Mouse (Mus musculus): ENCODE data around the gene Tor4a. TPM values are rescaled to one million over a fixed set of nuclear protein-coding genes. Genes with fewer than 3 reads are reported as not detected.

The Tor4a gene
- polyA plus RNA-seq, 1 experiment from 2014 or later = 13.8 TPM

GRCm38 (mm10) chr2:25197191-25197590 lies 505 bp upstream of the Tor4a start:
- Histone ChIP-seq H3K36me3 (ENCODE audit: insufficient read depth, low read length) (peaks cover 28% of the 10 kb centered on the region), H3K4me3 (ENCODE audit: low read depth, low read length) (peak overlapping the region; percentile 36; the same call in 1 of the 2 replicates), H3K4me1 (ENCODE audit: insufficient read depth, low read depth, low read length) (peaks cover 18% of the 10 kb centered on the region), H3K27me3 (replicated peaks; ENCODE audit: insufficient read depth, low read length) (no peaks in the 10 kb centered on the region), H3K9me3 (ENCODE audit: low read length) (no peaks in the 10 kb centered on the region), H3K4me2 (replicated peaks; ENCODE audit: low read depth, low read length) (peak overlapping the region; percentile 62), H3K9ac (replicated peaks; ENCODE audit: low read depth) (no peak overlapping the region), H3K27ac (ENCODE audit: low read length) (peak overlapping the region; percentile 91)
- ATAC-seq (peak; percentile 38), DNase-seq (ENCODE audit: low spot score) (peak; percentile 75)
- TF ChIP-seq CTCF (IDR thresholded peaks at IDR 0.05) = no peak; the same call in 1 of the 2 replicates
- no peak for TF ChIP-seq EP300 (IDR thresholded peaks at IDR 0.05)
- WGBS = 21% methylated on average over 2 of the region's 2 CpGs

DNA sequence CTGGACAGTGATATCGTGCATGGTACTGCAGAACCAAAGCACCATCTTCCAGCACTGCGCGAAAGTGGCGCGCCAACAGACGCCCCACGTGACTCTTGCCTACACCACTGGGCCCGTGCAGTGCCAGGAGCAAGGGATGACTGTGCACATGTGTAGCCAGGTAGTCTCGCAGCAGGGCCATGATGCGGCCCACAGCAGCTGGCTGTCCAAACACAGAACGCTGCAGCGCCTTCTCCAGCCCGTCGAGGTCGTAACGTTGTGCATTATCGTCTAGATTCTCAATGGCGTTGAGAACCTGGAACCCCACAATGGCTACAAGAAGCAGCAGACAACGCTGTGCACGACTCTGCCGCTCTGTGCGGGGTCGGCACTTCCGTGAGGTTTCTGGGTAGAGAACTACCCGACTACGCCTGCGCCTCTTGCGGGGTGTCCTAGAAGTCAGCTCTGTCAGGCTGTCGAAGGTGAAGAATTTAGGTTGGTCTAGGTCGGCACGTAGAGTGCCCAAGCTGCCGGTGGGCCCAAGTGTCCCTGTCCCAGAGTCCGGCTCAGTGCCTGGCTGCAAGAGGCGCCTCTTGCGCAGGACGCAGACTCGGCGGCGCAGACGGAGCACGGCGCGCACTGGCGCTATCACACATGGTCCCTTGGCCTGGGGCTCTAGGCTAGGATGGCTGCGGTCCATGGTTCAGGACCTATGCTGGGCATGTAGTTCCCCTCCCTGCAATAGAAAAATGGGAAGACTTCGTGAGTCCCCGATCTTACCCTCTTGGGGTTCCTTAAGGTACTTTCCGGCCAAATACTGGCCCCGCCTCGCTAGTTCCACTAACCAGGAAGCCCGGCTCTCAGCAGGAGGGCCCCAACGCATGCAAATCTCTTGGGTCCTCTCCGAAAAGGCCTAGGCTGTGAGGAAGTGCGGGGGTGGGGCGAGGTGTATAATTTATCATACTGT lies 1.2 kb downstream of the Tor4a start:
- TF ChIP-seq EP300 (IDR thresholded peaks at IDR 0.05) (no peak), CTCF (IDR thresholded peaks at IDR 0.05) (no peak)
- peak overlapping the region; percentile 62 for H3K4me2 ChIP-seq (replicated peaks; ENCODE audit: low read depth, low read length)
- ATAC-seq (peak; percentile 16; the same call in 1 of the 2 replicates), DNase-seq (ENCODE audit: low spot score) (peak; percentile 74)
- peak overlapping the region; percentile 36 for H3K4me3 ChIP-seq (ENCODE audit: low read depth, low read length)
- no peaks in the 10 kb centered on the region for H3K27me3 ChIP-seq (replicated peaks; ENCODE audit: insufficient read depth, low read length)
- H3K4me1 ChIP-seq (ENCODE audit: insufficient read depth, low read depth, low read length) = peaks cover 18% of the 10 kb centered on the region
- WGBS = 17% methylated on average over 55 of the region's 55 CpGs
- no peaks in the 10 kb centered on the region for H3K9me3 ChIP-seq (ENCODE audit: low read length)
- peaks cover 16% of the 10 kb centered on the region; the same call in 1 of the 2 replicates for H3K36me3 ChIP-seq (ENCODE audit: insufficient read depth, low read length)
- H3K9ac ChIP-seq (replicated peaks; ENCODE audit: low read depth) = peak overlapping the region; percentile 29
- peak overlapping the region; percentile 91 for H3K27ac ChIP-seq (ENCODE audit: low read length)

DNA sequence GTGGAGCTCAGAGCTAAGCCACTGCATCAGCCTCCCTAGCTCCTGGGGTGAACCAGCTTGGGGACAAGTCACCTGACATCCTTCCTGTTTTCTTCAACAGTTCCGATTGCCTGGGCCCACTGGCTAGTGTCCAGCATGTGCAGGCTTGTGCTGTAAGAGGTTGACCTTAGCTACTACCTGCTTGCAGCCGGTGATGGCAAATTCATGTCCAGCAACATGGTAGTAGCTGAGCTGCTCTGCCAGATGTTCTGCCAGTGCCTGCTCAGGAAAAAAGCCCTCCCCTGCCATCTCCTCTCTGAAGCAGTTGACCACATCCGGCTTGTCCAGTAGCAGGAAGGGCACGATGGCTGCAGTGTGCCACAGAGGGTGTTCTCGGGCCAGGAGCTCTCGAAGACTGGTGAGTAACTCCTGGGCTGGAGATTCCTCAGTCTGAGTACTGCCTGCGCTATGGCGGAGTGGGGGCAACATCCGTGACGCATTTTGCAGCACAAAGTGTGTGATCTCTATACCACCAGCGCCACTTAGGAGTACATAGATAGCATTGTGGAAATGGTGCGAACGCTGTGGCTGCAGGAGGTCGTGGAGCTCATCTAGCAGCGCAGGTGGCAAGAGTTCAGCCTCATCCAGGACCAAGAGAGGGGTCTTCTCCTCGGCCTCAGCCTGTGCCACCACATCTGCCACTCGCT lies 2.1 kb downstream of the Tor4a start:
- Histone ChIP-seq H3K27ac (ENCODE audit: low read length) (peak overlapping the region; percentile 15; the same call in 1 of the 2 replicates), H3K4me1 (ENCODE audit: insufficient read depth, low read depth, low read length) (peaks cover 18% of the 10 kb centered on the region), H3K36me3 (ENCODE audit: insufficient read depth, low read length) (peaks cover 8% of the 10 kb centered on the region; the same call in 1 of the 2 replicates), H3K9ac (replicated peaks; ENCODE audit: low read depth) (no peak overlapping the region), H3K4me3 (ENCODE audit: low read depth, low read length) (no peak overlapping the region), H3K9me3 (ENCODE audit: low read length) (no peaks in the 10 kb centered on the region), H3K27me3 (replicated peaks; ENCODE audit: insufficient read depth, low read length) (no peaks in the 10 kb centered on the region), H3K4me2 (replicated peaks; ENCODE audit: low read depth, low read length) (peak overlapping the region; percentile 62; the same call in 1 of the 2 replicates)
- TF ChIP-seq EP300 (IDR thresholded peaks at IDR 0.05) = no peak
- TF ChIP-seq CTCF (IDR thresholded peaks at IDR 0.05) = no peak
- ATAC-seq (no peak), DNase-seq (ENCODE audit: low spot score) (peak; percentile 37)
- 74% methylated on average over 17 of the region's 17 CpGs for WGBS

DNA sequence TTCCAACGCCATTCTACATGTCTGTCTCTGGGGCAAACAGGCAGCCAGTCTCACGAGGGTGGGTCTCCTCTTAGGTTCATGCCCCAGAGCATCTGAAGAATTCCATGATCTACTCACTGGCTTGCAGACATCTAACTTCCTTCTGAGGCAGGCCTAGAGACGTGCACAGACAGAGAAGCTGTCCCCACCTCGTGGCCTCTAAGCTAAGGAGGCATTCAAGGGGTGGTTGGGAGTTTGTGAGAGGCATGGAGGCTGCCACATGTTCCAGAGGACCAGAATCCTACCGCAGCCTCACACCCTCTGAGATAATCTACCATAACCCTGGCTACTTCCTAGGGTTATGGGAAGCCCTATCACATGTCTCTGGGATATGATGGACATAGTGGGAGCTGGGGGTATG lies 2.7 kb downstream of the Tor4a start:
- Histone ChIP-seq H3K4me1 (ENCODE audit: insufficient read depth, low read depth, low read length) (peaks cover 18% of the 10 kb centered on the region), H3K4me2 (replicated peaks; ENCODE audit: low read depth, low read length) (0 out of 2 replicates have a peak overlapping the region, but pooled peaks have one; percentile 62), H3K27me3 (replicated peaks; ENCODE audit: insufficient read depth, low read length) (no peaks in the 10 kb centered on the region), H3K9ac (replicated peaks; ENCODE audit: low read depth) (no peak overlapping the region), H3K27ac (ENCODE audit: low read length) (peak overlapping the region; percentile 54), H3K36me3 (ENCODE audit: insufficient read depth, low read length) (peaks cover 4% of the 10 kb centered on the region; the same call in 1 of the 2 replicates), H3K4me3 (ENCODE audit: low read depth, low read length) (no peak overlapping the region), H3K9me3 (ENCODE audit: low read length) (no peaks in the 10 kb centered on the region)
- WGBS = 69% methylated on average over 5 of the region's 5 CpGs
- no peak for DNase-seq (ENCODE audit: low spot score)
- TF ChIP-seq CTCF (IDR thresholded peaks at IDR 0.05) = no peak
- TF ChIP-seq EP300 (IDR thresholded peaks at IDR 0.05) = no peak
- no peak for ATAC-seq

DNA sequence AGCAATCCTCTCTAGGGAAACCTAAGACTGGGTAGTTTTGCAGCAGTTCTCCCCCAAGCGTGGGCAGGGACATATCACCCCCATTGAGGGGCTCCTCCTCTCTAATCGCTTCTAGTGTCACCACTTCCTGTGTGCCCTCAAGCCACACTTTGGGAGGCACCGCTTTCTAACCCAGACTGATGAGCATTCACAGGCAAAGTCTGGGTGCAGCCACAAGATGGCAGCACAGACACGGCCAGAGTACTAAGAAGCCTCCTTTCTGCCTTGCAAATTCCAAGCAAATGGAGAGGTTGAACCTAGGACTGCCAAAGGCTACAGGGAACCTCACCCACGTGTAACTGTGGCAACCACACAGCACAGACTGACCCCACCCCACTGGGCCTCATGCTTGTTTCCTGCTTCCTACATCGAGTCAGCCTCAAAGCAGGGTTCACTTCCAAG lies 3.3 kb downstream of the Tor4a start:
- no peak overlapping the region for H3K9ac ChIP-seq (replicated peaks; ENCODE audit: low read depth)
- H3K4me1 ChIP-seq (ENCODE audit: insufficient read depth, low read depth, low read length) = peaks cover 18% of the 10 kb centered on the region
- TF ChIP-seq EP300 (IDR thresholded peaks at IDR 0.05) (peak; percentile 22; the same call in 1 of the 2 replicates), CTCF (IDR thresholded peaks at IDR 0.05) (peak; percentile 99)
- no peaks in the 10 kb centered on the region for H3K27me3 ChIP-seq (replicated peaks; ENCODE audit: insufficient read depth, low read length)
- DNase-seq (ENCODE audit: low spot score) = peak; percentile 96
- no peaks in the 10 kb centered on the region for H3K9me3 ChIP-seq (ENCODE audit: low read length)
- 0 out of 2 replicates have a peak overlapping the region, but pooled peaks have one; percentile 15 for H3K4me2 ChIP-seq (replicated peaks; ENCODE audit: low read depth, low read length)
- peak; percentile 79 for ATAC-seq
- H3K36me3 ChIP-seq (ENCODE audit: insufficient read depth, low read length) = no peaks in the 10 kb centered on the region
- peak overlapping the region; percentile 54; the same call in 1 of the 2 replicates for H3K27ac ChIP-seq (ENCODE audit: low read length)
- 0% methylated on average over 6 of the region's 6 CpGs for WGBS
- no peak overlapping the region for H3K4me3 ChIP-seq (ENCODE audit: low read depth, low read length)

DNA sequence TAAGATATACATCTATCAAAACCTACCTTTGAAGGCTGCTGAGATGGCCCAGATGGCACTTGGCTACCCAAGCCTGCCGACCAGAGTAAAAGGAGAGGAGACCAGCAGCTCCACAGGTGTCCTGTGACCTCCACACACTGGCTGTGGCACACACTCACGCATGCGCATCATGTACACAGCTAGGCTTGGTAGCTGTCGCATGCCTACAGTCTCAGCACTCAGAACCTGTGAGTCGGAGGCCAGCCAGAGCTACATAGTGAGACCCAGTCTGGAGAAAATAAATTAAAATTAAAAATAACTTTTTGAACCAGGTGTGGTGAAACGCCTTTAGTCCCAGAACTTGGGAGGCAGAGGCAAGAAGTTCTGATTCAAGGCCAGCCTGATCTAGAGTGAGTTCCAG lies 8.8 kb downstream of the Tor4a start:
- ATAC-seq (no peak), DNase-seq (ENCODE audit: low spot score) (no peak)
- H3K9me3 ChIP-seq (ENCODE audit: low read length) = no peaks in the 10 kb centered on the region
- H3K27me3 ChIP-seq (replicated peaks; ENCODE audit: insufficient read depth, low read length) = 0 out of 2 replicates have a peak, but pooled peaks cover 4% of the 10 kb centered on the region
- H3K4me3 ChIP-seq (ENCODE audit: low read depth, low read length) = no peak overlapping the region
- H3K4me2 ChIP-seq (replicated peaks; ENCODE audit: low read depth, low read length) = no peak overlapping the region
- WGBS = 85% methylated on average over 6 of the region's 6 CpGs
- H3K27ac ChIP-seq (ENCODE audit: low read length) = no peak overlapping the region
- no peak overlapping the region for H3K9ac ChIP-seq (replicated peaks; ENCODE audit: low read depth)
- H3K36me3 ChIP-seq (ENCODE audit: insufficient read depth, low read length) = no peaks in the 10 kb centered on the region
- no peaks in the 10 kb centered on the region for H3K4me1 ChIP-seq (ENCODE audit: insufficient read depth, low read depth, low read length)
- TF ChIP-seq EP300 (IDR thresholded peaks at IDR 0.05) (no peak), CTCF (IDR thresholded peaks at IDR 0.05) (no peak)
